12 mouse cellular contexts compared by ENCODE assay signal in the genomic region with DNA sequence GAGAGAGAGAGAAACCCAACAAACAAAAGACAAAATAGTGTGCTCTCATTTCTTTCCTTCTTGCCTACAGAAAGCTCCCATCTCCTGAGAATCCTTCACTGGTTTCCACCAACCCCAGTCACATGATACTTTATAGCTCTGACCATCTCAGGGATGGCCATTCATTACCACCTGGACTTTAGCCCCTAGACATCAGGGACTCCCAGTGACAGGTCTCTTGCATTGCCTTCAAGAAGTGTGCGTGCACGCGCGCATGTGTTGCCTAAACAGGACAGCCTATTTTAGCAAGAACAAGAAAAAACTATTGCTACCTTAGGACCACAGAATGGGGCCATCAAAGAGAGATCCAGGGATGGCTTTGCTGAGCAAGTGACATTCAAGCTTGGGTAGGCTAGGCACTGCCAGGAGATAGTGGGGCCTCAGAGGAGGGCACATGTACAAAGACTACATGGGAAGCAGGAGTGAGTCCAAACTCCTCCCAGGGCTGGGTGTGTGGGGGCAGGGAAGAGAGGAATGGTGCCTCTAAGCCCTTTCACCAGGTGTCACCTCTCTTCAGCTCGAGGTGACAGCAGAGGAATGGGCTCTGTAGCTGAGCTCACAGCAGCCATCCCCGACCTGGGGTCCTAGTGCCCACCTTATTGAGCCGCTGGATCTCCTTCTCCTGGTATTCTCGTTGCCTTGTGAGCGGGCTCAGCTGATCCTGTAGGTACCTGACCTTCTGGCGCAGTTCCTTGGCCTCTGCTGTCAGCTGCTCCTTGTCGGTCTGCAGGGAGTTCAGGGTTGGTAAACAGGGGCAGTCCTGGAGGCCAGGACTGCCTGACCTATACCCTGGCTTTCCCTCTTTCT. TPM values are rescaled to one million over a fixed set of nuclear protein-coding genes. Genes with fewer than 3 reads are reported as not detected.
DNase-seq lines count a peak whose midpoint lies in the region; ATAC-seq lines count a peak whose summit lies in the region.
"Had no signal": no experiment of that assay in that cellular context is flagged by ENCODE, and none has a peak within 500 bp of the region (broad histone marks: within the 10 kb centered on the region; RNA-seq: fewer than 3 reads in every experiment).

No protein-coding gene starts in this region.

- H3K4me1 ChIP-seq in heart, embryonic 13.5 days, result peaks cover 26% of the 10 kb centered on the region
- peaks cover 14% of the 10 kb centered on the region; the same call in 1 of the 2 replicates for H3K4me1 ChIP-seq in brown adipose tissue, adult 24 weeks (ENCODE audit: control insufficient read depth, insufficient read depth, insufficient read length, low read length)
- peaks cover 14% of the 10 kb centered on the region for H3K4me1 ChIP-seq in intestine, embryonic 15.5 days (replicated peaks)

- intact Hi-C loops in heart, postnatal 14 days (cut with DNase I), result no loop called here

- no peak overlapping the region for H3K4me3 ChIP-seq in heart, embryonic 13.5 days
- H3K4me3 ChIP-seq in brown adipose tissue, adult 24 weeks (ENCODE audit: insufficient read depth, low read depth, low read length), result no peak overlapping the region
- no peak overlapping the region for H3K4me3 ChIP-seq in intestine, embryonic 15.5 days (replicated peaks)
- H3K4me3 ChIP-seq: liver, embryonic 13.5 days; megakaryocyte, embryonic 14.5 days; myocyte had no signal

- peak overlapping the region; percentile 63 for H3K9ac ChIP-seq in heart, embryonic 13.5 days
- no peak overlapping the region for H3K9ac ChIP-seq in intestine, embryonic 15.5 days
- H3K9ac ChIP-seq: liver, embryonic 13.5 days had no signal

- ATAC-seq in heart, embryonic 13.5 days (ENCODE audit: extremely low read depth, insufficient number of reproducible peaks, low FRiP score, low TSS enrichment), result no peak
- ATAC-seq in intestine, embryonic 15.5 days, result peak; percentile 92
- 0 out of 2 replicates have a peak, but pooled peaks have one; percentile 4 for ATAC-seq in neutrophil, adult 5-6 weeks (ENCODE audit: extremely low read depth, insufficient number of reproducible peaks, low FRiP score, poor library complexity, severe bottlenecking)
- ATAC-seq: hindbrain, embryonic 16.5 days had no signal

- H3K27ac ChIP-seq in heart, embryonic 13.5 days (replicated peaks), result peak overlapping the region; percentile 82
- peak overlapping the region; percentile 78 for H3K27ac ChIP-seq in brown adipose tissue, adult 24 weeks (replicated peaks; ENCODE audit: low read depth, low read length)
- H3K27ac ChIP-seq in intestine, embryonic 15.5 days, result peak overlapping the region; percentile 84

- H3K36me3 ChIP-seq in heart, embryonic 13.5 days, result peaks cover 97% of the 10 kb centered on the region
- H3K36me3 ChIP-seq in intestine, embryonic 15.5 days, result peaks cover 39% of the 10 kb centered on the region

- 55% methylated on average over 11 of the region's 11 CpGs for WGBS in heart, embryonic 13.5 days
- WGBS in intestine, embryonic 15.5 days, result 57% methylated on average over 11 of the region's 11 CpGs

- H3K27me3 ChIP-seq in heart, embryonic 13.5 days (replicated peaks), result no peaks in the 10 kb centered on the region
- H3K27me3 ChIP-seq in intestine, embryonic 15.5 days (replicated peaks), result no peaks in the 10 kb centered on the region
- H3K27me3 ChIP-seq: liver, embryonic 13.5 days; megakaryocyte, embryonic 14.5 days had no signal

- H3K4me2 ChIP-seq in heart, embryonic 13.5 days, result no peak overlapping the region
- no peak overlapping the region for H3K4me2 ChIP-seq in intestine, embryonic 15.5 days (replicated peaks)
- H3K4me2 ChIP-seq: liver, embryonic 13.5 days had no signal

- no peak for DNase-seq in heart, postnatal 14 days
- DNase-seq in thymus, adult 18-20 months, result no peak
- DNase-seq in right cerebral cortex, postnatal 4 days, result no peak
- DNase-seq: liver, embryonic 13.5 days; thymus, postnatal 36 days had no signal

- H3K9me3 ChIP-seq in heart, embryonic 13.5 days, result no peaks in the 10 kb centered on the region
- no peaks in the 10 kb centered on the region for H3K9me3 ChIP-seq in intestine, embryonic 15.5 days
- H3K9me3 ChIP-seq: liver, embryonic 13.5 days; megakaryocyte, embryonic 14.5 days had no signal

RNA-seq across cellular contexts. Expression of gene Gpx3, which starts 18.1 kb away (rescaled TPM):
- 1,129 and 1,294 TPM in 2 replicates for polyA plus RNA-seq in heart, embryonic 13.5 days (2015; fragmentation: Nextera tagmentation; extraction: Ambion mirVana)
- total RNA-seq in heart, postnatal 14 days (2021), result 100 to 1,000 TPM in 1 of 2 experiments, 10 to 100 TPM in 1; 93.6 to 153 TPM
- 1,156 and 2,121 TPM in 2 replicates for polyA plus RNA-seq in brown adipose tissue, adult 24 weeks (2012; ENCODE audit: insufficient read depth, insufficient read length, missing spikeins)
- polyA plus RNA-seq in intestine, embryonic 15.5 days (2015; fragmentation: Nextera tagmentation; extraction: Ambion mirVana), result 308 and 352 TPM in 2 replicates
- not detected in 2 replicates for total RNA-seq in neutrophil, adult 5-6 weeks (2017)

RNA-seq across cellular contexts. Expression of gene Tnip1, which starts 42.4 kb away (rescaled TPM):
- polyA plus RNA-seq in heart, embryonic 13.5 days (2015; fragmentation: Nextera tagmentation; extraction: Ambion mirVana), result 18.6 and 21.2 TPM in 2 replicates
- total RNA-seq in heart, postnatal 14 days (2021), result 10 to 100 TPM; 27.7 to 30.4 TPM
- 16.0 and 16.9 TPM in 2 replicates for polyA plus RNA-seq in brown adipose tissue, adult 24 weeks (2012; ENCODE audit: insufficient read depth, insufficient read length, missing spikeins)
- 22.7 and 24.5 TPM in 2 replicates for polyA plus RNA-seq in intestine, embryonic 15.5 days (2015; fragmentation: Nextera tagmentation; extraction: Ambion mirVana)
- total RNA-seq in neutrophil, adult 5-6 weeks (2017), result 54.1 and 58.2 TPM in 2 replicates

RNA-seq across cellular contexts. Expression of gene Hint1, which starts 54.2 kb away (rescaled TPM):
- polyA plus RNA-seq in heart, embryonic 13.5 days (2015; fragmentation: Nextera tagmentation; extraction: Ambion mirVana), result 637 and 710 TPM in 2 replicates
- total RNA-seq in heart, postnatal 14 days (2021), result 100 to 1,000 TPM; 259 to 264 TPM
- polyA plus RNA-seq in brown adipose tissue, adult 24 weeks (2012; ENCODE audit: insufficient read depth, insufficient read length, missing spikeins), result 558 and 608 TPM in 2 replicates
- polyA plus RNA-seq in intestine, embryonic 15.5 days (2015; fragmentation: Nextera tagmentation; extraction: Ambion mirVana), result 705 and 851 TPM in 2 replicates
- total RNA-seq in neutrophil, adult 5-6 weeks (2017), result 104 and 136 TPM in 2 replicates

RNA-seq across cellular contexts. Expression of gene Lyrm7, which starts 59.6 kb away (rescaled TPM):
- 12.2 and 17.2 TPM in 2 replicates for polyA plus RNA-seq in heart, embryonic 13.5 days (2015; fragmentation: Nextera tagmentation; extraction: Ambion mirVana)
- 10 to 100 TPM; 28.0 to 29.4 TPM for total RNA-seq in heart, postnatal 14 days (2021)
- 51.4 and 62.3 TPM in 2 replicates for polyA plus RNA-seq in brown adipose tissue, adult 24 weeks (2012; ENCODE audit: insufficient read depth, insufficient read length, missing spikeins)
- polyA plus RNA-seq in intestine, embryonic 15.5 days (2015; fragmentation: Nextera tagmentation; extraction: Ambion mirVana), result 8.9 and 9.4 TPM in 2 replicates
- 9.2 and 11.5 TPM in 2 replicates for total RNA-seq in neutrophil, adult 5-6 weeks (2017)
